Mouse (Mus musculus): Measurements from ENCODE around the gene Coro2b. TPM values are rescaled to one million over a fixed set of nuclear protein-coding genes. Genes with fewer than 3 reads are reported as not detected.

Gene Coro2b
- polyA plus RNA-seq, 1 experiment: 2.8 TPM

DNA sequence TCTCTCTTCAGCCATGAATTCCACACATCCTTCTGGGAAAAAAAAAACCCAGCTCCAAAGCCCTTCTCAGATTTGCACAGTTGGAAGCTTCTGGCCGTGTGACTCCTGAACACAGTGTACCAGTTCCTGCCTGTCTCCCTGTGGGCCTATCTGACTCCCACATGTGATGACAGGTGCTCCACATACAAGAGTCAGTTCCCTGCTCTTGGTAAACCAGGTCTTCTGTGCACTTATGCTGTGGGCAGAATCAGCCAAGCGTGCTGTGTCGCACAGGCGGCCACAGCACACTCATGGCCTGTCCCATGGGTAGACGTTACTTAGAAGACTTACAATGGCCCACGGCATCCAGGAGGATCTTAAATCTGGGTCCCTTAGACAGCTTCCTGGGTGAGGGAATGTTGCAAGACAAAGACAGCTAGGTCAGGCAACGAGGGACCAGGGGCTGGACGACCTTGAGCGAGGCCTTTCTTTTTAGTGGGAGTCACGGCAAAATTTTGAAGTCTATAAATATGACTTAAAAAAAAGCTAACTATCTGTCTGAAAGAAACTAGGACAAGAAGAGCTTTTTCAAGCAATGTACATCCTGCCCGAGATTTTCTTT lies 30.3 kb downstream of the Coro2b start:
- H3K27ac ChIP-seq (ENCODE audit: control insufficient read depth, insufficient read depth, low read depth, low read length, poor library complexity): no peak overlapping the region
- TF ChIP-seq CTCF (IDR thresholded peaks at IDR 0.05; ENCODE audit: control insufficient read depth, insufficient read depth, low read length): no peak
- TF ChIP-seq POLR2A (IDR thresholded peaks at IDR 0.05; ENCODE audit: borderline replicate concordance, control insufficient read depth, low read depth, low read length): no peak
- WGBS: 72% methylated on average over 11 of the region's 11 CpGs
- no peaks in the 10 kb centered on the region; the same call in 1 of the 2 replicates for H3K4me1 ChIP-seq (ENCODE audit: control insufficient read depth, insufficient read depth, low read length)
- H3K4me3 ChIP-seq (replicated peaks; ENCODE audit: control insufficient read depth, low read depth, low read length): no peak overlapping the region

DNA sequence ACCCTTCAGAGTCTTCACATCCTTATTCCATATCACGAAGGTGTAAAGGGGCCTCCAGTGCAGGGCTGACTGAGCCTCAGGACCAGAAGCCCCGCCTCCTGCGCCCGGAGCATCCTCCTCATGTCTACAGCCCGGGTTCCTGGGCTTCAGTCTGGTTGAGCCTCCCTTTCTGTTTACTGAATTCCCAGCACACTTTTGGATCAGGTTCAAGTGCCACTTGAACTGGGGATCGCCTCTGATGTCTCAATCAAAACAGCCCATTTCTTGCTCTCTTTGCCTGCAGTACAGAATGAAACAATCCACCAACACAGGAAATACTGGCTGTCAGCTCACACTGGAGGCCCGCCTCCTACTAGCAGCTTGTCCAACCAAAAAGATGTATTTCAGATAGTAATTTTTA lies 32.7 kb downstream of the Coro2b start:
- WGBS: 77% methylated on average over 7 of the region's 7 CpGs

DNA sequence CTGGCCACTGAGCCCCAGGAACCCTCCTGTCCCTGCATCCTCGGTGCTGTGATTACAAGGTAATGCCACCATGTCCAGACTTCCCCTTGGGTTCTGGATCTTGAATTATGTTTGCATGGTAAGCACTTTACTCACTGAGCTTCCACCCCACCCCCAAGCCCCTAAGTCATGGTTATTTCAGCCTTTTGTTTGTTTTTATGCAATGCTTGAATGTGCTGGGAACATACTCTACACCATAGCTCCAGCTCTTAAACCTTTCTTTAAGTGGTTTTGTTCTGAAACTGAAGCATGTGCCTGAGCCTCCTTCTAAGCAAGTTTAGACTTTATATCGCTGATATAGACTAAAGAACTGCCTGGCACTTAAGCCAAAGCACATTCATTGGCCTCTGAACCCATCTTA lies 34.5 kb downstream of the Coro2b start:
- H3K4me3 ChIP-seq (replicated peaks; ENCODE audit: control insufficient read depth, low read depth, low read length): no peak overlapping the region
- WGBS: 53% methylated on average over 2 of the region's 2 CpGs
- no peaks in the 10 kb centered on the region for H3K4me1 ChIP-seq (ENCODE audit: control insufficient read depth, insufficient read depth, low read length)
- H3K27ac ChIP-seq (ENCODE audit: control insufficient read depth, insufficient read depth, low read depth, low read length, poor library complexity): no peak overlapping the region
- TF ChIP-seq POLR2A (IDR thresholded peaks at IDR 0.05; ENCODE audit: borderline replicate concordance, control insufficient read depth, low read depth, low read length): no peak
- TF ChIP-seq CTCF (IDR thresholded peaks at IDR 0.05; ENCODE audit: control insufficient read depth, insufficient read depth, low read length): no peak

More for the DNA sequence above, 32.7 kb downstream of the Coro2b start:
- TF ChIP-seq POLR2A (IDR thresholded peaks at IDR 0.05; ENCODE audit: borderline replicate concordance, control insufficient read depth, low read depth, low read length): no peak
- no peak for TF ChIP-seq CTCF (IDR thresholded peaks at IDR 0.05; ENCODE audit: control insufficient read depth, insufficient read depth, low read length)
- H3K4me1 ChIP-seq (ENCODE audit: control insufficient read depth, insufficient read depth, low read length): no peaks in the 10 kb centered on the region; the same call in 1 of the 2 replicates
- no peak overlapping the region for H3K4me3 ChIP-seq (replicated peaks; ENCODE audit: control insufficient read depth, low read depth, low read length)
- H3K27ac ChIP-seq (ENCODE audit: control insufficient read depth, insufficient read depth, low read depth, low read length, poor library complexity): no peak overlapping the region

DNA sequence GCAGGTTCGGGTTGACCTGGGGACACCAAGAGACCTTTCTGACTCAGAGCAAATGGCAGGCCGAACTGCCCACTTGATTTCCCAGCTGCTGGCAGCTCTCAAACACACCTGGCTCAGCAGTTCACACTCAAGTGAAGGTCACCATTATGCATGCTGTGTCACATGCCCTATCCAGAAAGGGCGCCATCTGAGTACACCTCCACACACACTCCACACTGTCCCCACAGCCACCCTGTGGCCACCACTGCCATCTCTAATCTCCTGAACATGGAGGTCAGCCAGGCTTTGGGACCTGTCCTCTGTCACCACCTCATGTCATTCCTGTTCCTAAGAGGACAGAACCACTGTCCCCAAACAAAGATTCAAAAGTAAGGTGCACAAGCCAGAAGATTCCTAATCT lies 35.3 kb downstream of the Coro2b start:
- WGBS: 81% methylated on average over 3 of the region's 3 CpGs
- Histone ChIP-seq H3K4me1 (ENCODE audit: control insufficient read depth, insufficient read depth, low read length) (no peaks in the 10 kb centered on the region), H3K4me3 (replicated peaks; ENCODE audit: control insufficient read depth, low read depth, low read length) (no peak overlapping the region), H3K27ac (ENCODE audit: control insufficient read depth, insufficient read depth, low read depth, low read length, poor library complexity) (no peak overlapping the region)
- TF ChIP-seq POLR2A (IDR thresholded peaks at IDR 0.05; ENCODE audit: borderline replicate concordance, control insufficient read depth, low read depth, low read length) (no peak), CTCF (IDR thresholded peaks at IDR 0.05; ENCODE audit: control insufficient read depth, insufficient read depth, low read length) (no peak)

DNA sequence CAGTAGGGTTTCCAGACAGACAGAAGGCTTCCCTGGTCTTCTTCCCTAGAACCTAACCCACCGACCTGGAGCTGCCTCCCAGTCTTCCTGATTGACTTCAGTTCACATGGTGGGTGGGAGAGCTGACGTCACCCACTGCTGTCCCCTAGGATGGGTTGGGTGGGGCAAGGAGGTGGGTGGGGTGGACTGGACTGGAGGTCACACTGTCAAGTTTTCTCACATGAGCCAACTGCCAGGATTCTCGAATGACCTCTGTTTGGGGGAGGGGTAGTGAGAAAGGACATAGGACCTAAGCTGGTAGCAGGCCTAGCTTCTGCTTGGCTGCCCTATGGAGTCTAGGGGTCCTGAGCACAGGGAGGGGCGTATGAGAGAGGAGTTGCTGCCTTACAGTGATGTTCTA lies 36.8 kb downstream of the Coro2b start:
- Histone ChIP-seq H3K4me3 (replicated peaks; ENCODE audit: control insufficient read depth, low read depth, low read length) (no peak overlapping the region), H3K4me1 (ENCODE audit: control insufficient read depth, insufficient read depth, low read length) (no peaks in the 10 kb centered on the region), H3K27ac (ENCODE audit: control insufficient read depth, insufficient read depth, low read depth, low read length, poor library complexity) (no peak overlapping the region)
- TF ChIP-seq POLR2A (IDR thresholded peaks at IDR 0.05; ENCODE audit: borderline replicate concordance, control insufficient read depth, low read depth, low read length) (no peak), CTCF (IDR thresholded peaks at IDR 0.05; ENCODE audit: control insufficient read depth, insufficient read depth, low read length) (no peak)
- 60% methylated on average over 4 of the region's 4 CpGs for WGBS

DNA sequence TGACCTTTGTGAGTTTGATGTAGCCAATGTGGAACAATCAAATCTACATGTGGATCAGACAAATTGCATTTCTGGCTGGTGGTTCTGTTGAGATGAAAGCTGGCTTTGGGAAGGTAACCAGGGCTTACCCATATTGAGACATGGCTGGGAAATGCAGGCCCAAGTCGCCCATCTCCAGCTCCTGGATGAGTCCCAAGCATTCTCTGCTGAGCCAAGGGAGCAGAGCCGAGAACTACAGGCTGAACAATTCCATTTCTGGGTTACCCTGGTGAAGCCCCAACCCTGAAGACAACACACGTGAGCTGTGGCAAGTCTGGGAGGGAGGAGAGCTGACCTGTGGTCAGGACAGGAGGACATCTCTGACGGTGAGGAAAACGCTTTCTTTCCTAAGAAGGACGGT lies 37.9 kb downstream of the Coro2b start:
- Histone ChIP-seq H3K27ac (ENCODE audit: control insufficient read depth, insufficient read depth, low read depth, low read length, poor library complexity) (no peak overlapping the region), H3K4me3 (replicated peaks; ENCODE audit: control insufficient read depth, low read depth, low read length) (no peak overlapping the region), H3K4me1 (ENCODE audit: control insufficient read depth, insufficient read depth, low read length) (no peaks in the 10 kb centered on the region)
- WGBS: 74% methylated on average over 6 of the region's 6 CpGs
- TF ChIP-seq POLR2A (IDR thresholded peaks at IDR 0.05; ENCODE audit: borderline replicate concordance, control insufficient read depth, low read depth, low read length): no peak
- no peak for TF ChIP-seq CTCF (IDR thresholded peaks at IDR 0.05; ENCODE audit: control insufficient read depth, insufficient read depth, low read length)

DNA sequence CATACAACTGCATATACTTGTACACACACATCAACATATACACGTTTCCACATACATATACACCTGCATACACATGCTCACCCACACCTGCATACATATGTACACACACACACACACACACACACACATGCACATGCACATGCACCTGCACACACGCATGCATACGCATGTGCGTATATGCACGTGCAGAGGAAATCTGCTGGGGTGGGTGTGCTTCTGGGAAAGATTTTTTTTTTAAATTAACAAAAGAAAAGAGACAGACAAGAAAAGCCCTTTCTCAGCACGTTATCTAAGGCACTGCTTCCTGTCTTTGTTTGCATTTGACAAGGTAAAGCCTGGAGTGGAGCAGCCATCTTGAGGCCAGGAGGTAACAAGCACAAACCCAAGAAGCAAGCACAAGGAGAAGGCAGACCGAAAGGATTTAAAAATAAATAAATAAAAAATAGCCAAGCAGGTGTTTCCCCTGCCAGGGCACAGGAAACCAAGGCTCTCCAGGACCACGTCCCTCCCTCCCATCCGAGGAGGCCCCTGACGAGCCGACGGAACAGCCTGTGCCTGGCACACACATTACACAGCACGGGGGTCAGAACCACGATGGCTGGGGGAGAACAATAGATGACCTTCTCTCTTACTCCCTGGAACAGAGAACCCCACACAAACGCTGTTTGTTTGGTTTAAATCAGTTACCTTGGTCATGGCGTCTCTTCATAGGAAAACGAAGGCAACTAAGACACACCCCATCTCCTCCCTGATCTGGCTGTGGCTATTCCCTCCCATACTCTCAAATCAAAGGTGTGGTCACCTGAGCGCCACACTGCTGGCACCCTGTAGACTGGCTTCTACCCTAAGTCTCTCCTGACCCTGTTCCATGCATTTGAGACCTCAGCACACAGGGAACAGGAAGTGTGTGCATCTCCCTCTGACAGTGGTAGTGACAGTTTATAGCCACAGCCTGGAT lies 39.4 kb downstream of the Coro2b start:
- H3K4me1 ChIP-seq (ENCODE audit: control insufficient read depth, insufficient read depth, low read length): no peaks in the 10 kb centered on the region
- no peak overlapping the region for H3K27ac ChIP-seq (ENCODE audit: control insufficient read depth, insufficient read depth, low read depth, low read length, poor library complexity)
- TF ChIP-seq CTCF (IDR thresholded peaks at IDR 0.05; ENCODE audit: control insufficient read depth, insufficient read depth, low read length): no peak
- TF ChIP-seq POLR2A (IDR thresholded peaks at IDR 0.05; ENCODE audit: borderline replicate concordance, control insufficient read depth, low read depth, low read length): no peak
- H3K4me3 ChIP-seq (replicated peaks; ENCODE audit: control insufficient read depth, low read depth, low read length): no peak overlapping the region
- 39% methylated on average over 18 of the region's 18 CpGs for WGBS

DNA sequence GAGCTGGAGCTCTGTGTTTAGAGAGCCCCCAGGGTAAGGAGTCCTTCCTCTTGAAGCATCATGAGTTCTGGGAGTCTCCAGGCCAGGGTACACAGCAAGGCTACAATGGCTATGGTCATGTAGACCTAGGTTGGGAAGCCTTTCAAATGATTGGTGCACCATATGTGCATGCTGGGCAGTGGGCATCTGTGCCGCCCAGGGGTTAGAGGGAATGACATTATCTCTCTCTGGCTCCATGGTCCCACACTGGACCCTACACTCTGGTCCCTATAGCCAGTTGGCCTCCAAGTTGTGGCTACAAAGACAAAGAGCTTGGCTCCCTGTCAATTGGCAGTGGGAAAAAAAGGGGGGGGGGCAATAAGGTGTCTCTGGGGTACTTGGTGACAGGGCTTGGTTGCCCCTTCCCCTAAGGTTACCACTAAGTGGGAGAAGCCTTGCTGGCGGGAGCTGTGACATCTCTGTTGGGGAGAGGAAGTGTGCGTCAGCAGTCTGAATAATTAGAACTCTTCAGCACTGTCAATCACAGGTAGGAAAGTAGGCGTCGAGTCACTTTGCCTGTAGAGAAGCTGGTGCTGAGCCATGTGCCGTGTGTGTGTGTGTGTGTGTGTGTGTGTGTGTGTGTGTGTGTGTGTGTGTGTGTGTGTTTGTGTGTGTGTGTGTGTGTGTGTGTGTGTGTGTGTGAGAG lies 44.4 kb downstream of the Coro2b start:
- 39% methylated on average over 6 of the region's 6 CpGs for WGBS
- Histone ChIP-seq H3K4me1 (ENCODE audit: control insufficient read depth, insufficient read depth, low read length) (no peaks in the 10 kb centered on the region), H3K27ac (ENCODE audit: control insufficient read depth, insufficient read depth, low read depth, low read length, poor library complexity) (no peak overlapping the region), H3K4me3 (replicated peaks; ENCODE audit: control insufficient read depth, low read depth, low read length) (no peak overlapping the region)
- TF ChIP-seq POLR2A (IDR thresholded peaks at IDR 0.05; ENCODE audit: borderline replicate concordance, control insufficient read depth, low read depth, low read length): no peak
- TF ChIP-seq CTCF (IDR thresholded peaks at IDR 0.05; ENCODE audit: control insufficient read depth, insufficient read depth, low read length): no peak
